Comparison of ENCODE assay signal across 8 mouse cellular contexts in the genomic region with DNA sequence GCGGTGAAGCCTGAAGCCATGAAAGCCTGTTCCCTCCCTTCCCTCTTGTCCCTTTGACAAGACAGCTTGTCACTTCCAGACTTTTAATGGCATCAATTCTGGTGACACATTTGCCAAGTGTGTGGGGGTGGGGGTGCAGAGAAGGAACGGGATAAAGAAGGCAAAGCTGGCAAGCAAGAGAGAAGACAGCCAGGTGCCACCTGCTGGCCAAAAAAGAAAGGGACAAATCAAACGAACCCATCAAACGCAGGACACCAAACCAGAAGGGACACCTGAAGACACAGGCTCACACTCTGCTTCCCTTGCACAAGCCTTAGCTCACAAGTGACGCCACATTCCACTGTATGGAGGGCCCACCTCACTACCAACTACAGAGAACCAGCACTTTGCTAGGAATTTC.
DNase-seq lines count a peak whose midpoint lies in the region; ATAC-seq lines count a peak whose summit lies in the region.

No protein-coding gene starts in this region.

- H3K9me3 ChIP-seq in midbrain, embryonic 11.5 days (ENCODE audit: control insufficient read depth, low read length), result no peaks in the 10 kb centered on the region
- H3K9me3 ChIP-seq in midbrain, embryonic 15.5 days, result no peaks in the 10 kb centered on the region

- H3K36me3 ChIP-seq in midbrain, embryonic 11.5 days (ENCODE audit: control insufficient read depth, insufficient read depth, low read length), result no peaks in the 10 kb centered on the region
- no peaks in the 10 kb centered on the region for H3K36me3 ChIP-seq in midbrain, embryonic 15.5 days (replicated peaks)

- H3K4me1 ChIP-seq in midbrain, embryonic 11.5 days (ENCODE audit: control insufficient read depth, insufficient read depth, low read length), result no peaks in the 10 kb centered on the region
- H3K4me1 ChIP-seq in midbrain, embryonic 15.5 days, result peaks cover 4% of the 10 kb centered on the region; the same call in 1 of the 2 replicates

- no peak overlapping the region for H3K9ac ChIP-seq in midbrain, embryonic 11.5 days (ENCODE audit: low read length)
- H3K9ac ChIP-seq in midbrain, embryonic 15.5 days, result no peak overlapping the region

- ATAC-seq in midbrain, embryonic 11.5 days (ENCODE audit: low FRiP score), result no peak
- ATAC-seq in midbrain, embryonic 15.5 days (replicated peaks), result no peak

- 39% methylated on average over 5 of the region's 5 CpGs for WGBS in midbrain, embryonic 11.5 days
- 29% methylated on average over 5 of the region's 5 CpGs for WGBS in midbrain, embryonic 15.5 days

- H3K4me2 ChIP-seq in midbrain, embryonic 11.5 days, result no peak overlapping the region
- H3K4me2 ChIP-seq in midbrain, embryonic 15.5 days, result no peak overlapping the region

- H3K4me3 ChIP-seq in midbrain, embryonic 11.5 days (ENCODE audit: low read depth, low read length), result no peak overlapping the region
- no peak overlapping the region for H3K4me3 ChIP-seq in midbrain, embryonic 15.5 days

- peak; percentile 85 for DNase-seq in midbrain, embryonic 11.5 days (ENCODE audit: low spot score, missing footprints)
- DNase-seq in R1 (ENCODE audit: low read depth, low spot score), result peak; percentile 37
- peak; percentile 71 to 85 for DNase-seq in cerebellum, postnatal 25 days
- DNase-seq in gastrocnemius, adult 8-10 months (ENCODE audit: low spot score in 2 of 2), result peak; percentile 38 to 46
- peak; percentile 51 to 69 for DNase-seq in left cerebral cortex, postnatal 25 days (ENCODE audit: low spot score in 2 of 2)
- DNase-seq in retina, adult 2 months (ENCODE audit: low read depth, low spot score), result peak; percentile 25
- DNase-seq in ovary, adult 18-20 months (ENCODE audit: low spot score), result no peak

- H3K27ac ChIP-seq in midbrain, embryonic 11.5 days (ENCODE audit: low read depth, low read length), result no peak overlapping the region
- H3K27ac ChIP-seq in midbrain, embryonic 15.5 days, result no peak overlapping the region

- intact Hi-C loops in left cerebral cortex, postnatal 25 days (cut with DNase I), result no loop called here

- H3K27me3 ChIP-seq in midbrain, embryonic 11.5 days (ENCODE audit: control insufficient read depth, insufficient read depth, low read length), result no peaks in the 10 kb centered on the region
- H3K27me3 ChIP-seq in midbrain, embryonic 15.5 days (replicated peaks), result no peaks in the 10 kb centered on the region
